Mouse (Mus musculus) ES-E14 (cell line): ENCODE measurements around the gene Syce1l.

Experiments
- CHD2 ChIP-seq: IDR thresholded peaks from 2 replicates; pipeline ENCODE4 v1.6.1; 2014; ENCODE audit warnings: mild to moderate bottlenecking, low read depth, low read length, inconsistent platforms
- HCFC1 ChIP-seq: IDR thresholded peaks from 2 replicates; pipeline ENCODE4 v1.6.1; 2012; ENCODE audit warnings: low read length, inconsistent platforms, borderline replicate concordance; ENCODE audit not compliant: insufficient read depth
- MAFK ChIP-seq: IDR thresholded peaks from 2 replicates; pipeline ENCODE4 v1.6.1; 2014; ENCODE audit warnings: mild to moderate bottlenecking, low read depth, low read length, inconsistent platforms; ENCODE audit not compliant: insufficient read depth
- ZC3H11A ChIP-seq: IDR thresholded peaks from 2 replicates; pipeline ENCODE4 v1.6.1; 2012; ENCODE audit warnings: low read depth, mild to moderate bottlenecking, inconsistent platforms, low read length, borderline replicate concordance
- ZNF384 ChIP-seq: IDR thresholded peaks from 2 replicates; pipeline ENCODE4 v1.6.1; 2012; ENCODE audit warnings: low read depth, low read length, inconsistent platforms

DNA sequence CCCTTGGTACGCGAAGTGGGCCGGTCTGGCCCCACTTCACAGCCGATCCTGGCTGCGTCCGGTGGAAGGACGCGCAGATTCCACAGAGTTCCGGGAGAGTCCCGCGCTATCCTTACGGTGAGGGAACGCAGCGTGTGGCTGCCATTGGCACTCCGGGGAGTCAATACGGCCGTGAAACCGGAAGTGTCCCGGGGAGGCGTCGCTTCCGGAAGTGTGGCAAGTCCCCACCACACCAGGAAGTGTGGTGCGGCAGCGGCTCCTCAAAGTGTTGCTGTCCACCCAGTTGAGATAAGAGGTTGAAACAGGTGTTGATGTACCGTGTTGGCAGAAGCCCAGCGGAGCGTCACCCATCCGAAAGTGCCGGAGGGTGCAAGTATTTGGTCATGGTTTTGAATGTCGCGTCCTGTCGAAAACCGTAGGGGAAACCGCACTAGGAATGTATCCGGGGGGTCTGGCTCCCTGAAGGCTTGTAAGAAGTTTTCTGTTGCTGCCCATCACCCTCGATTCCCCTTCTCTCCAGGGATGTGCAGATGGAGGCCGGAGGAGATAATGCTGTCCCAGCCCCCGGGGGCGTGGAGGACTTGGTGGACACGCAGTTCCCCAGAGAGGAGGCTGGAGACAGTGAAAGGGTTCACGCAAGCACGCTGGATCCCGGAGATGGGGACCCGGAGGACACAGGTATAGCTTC, 7.3 kb upstream of the Syce1l start:
- TF ChIP-seq MAFK (no peak), ZC3H11A (no peak), HCFC1 (peak; percentile 75; the same call in 1 of the 2 replicates), CHD2 (no peak), ZNF384 (no peak)
